Mouse (Mus musculus): Measurements from ENCODE around the gene Birc3. TPM values are rescaled to one million over a fixed set of nuclear protein-coding genes. Genes with fewer than 3 reads are reported as not detected.
A peak's percentile ranks its signal among the peaks of the same experiment; 100 is the strongest.
"Not testable (repeated sequence)": the region's sequence is repeated elsewhere in the genome, so short reads cannot be mapped to it uniquely, and the experiment has no call there.

The Birc3 gene
- polyA plus RNA-seq, 1 experiment from 2014 or later, result 1.8 TPM

- Histone ChIP-seq H3K27me3 (replicated peaks; ENCODE audit: control insufficient read depth, insufficient read depth, low read length) (no peaks in the 10 kb centered on the region), H3K4me2 (ENCODE audit: low read length) (no peak overlapping the region), H3K4me1 (ENCODE audit: control insufficient read depth, insufficient read depth, low read depth, low read length) (no peaks in the 10 kb centered on the region), H3K9me3 (ENCODE audit: control insufficient read depth, low read length) (no peaks in the 10 kb centered on the region), H3K4me3 (ENCODE audit: low read length) (no peak overlapping the region), H3K27ac (ENCODE audit: low read depth, low read length) (no peak overlapping the region), H3K9ac (ENCODE audit: low read depth, low read length) (no peak overlapping the region), H3K36me3 (ENCODE audit: control insufficient read depth, insufficient read depth, low read length) (no peaks in the 10 kb centered on the region)
- 92% methylated on average over 8 of the region's 8 CpGs for WGBS
- ATAC-seq, result no peak
Measured at GRCm38 (mm10) chr9:7900965-7901364, 28.0 kb upstream of the Birc3 start.

- Histone ChIP-seq H3K27ac (ENCODE audit: low read depth, low read length) (no peak overlapping the region), H3K9ac (ENCODE audit: low read depth, low read length) (no peak overlapping the region), H3K4me2 (ENCODE audit: low read length) (no peak overlapping the region), H3K36me3 (ENCODE audit: control insufficient read depth, insufficient read depth, low read length) (no peaks in the 10 kb centered on the region), H3K4me3 (ENCODE audit: low read length) (no peak overlapping the region), H3K4me1 (ENCODE audit: control insufficient read depth, insufficient read depth, low read depth, low read length) (no peaks in the 10 kb centered on the region), H3K9me3 (ENCODE audit: control insufficient read depth, low read length) (no peaks in the 10 kb centered on the region), H3K27me3 (replicated peaks; ENCODE audit: control insufficient read depth, insufficient read depth, low read length) (no peaks in the 10 kb centered on the region)
- WGBS, result 1% methylated on average over 3 of the region's 3 CpGs
- peak; percentile 65 for ATAC-seq
Measured at GRCm38 (mm10) chr9:7897502-7897901, 24.5 kb upstream of the Birc3 start.

GRCm38 (mm10) chr9:7891796-7892195 is 18.8 kb upstream of the Birc3 start:
- H3K9me3 ChIP-seq (ENCODE audit: control insufficient read depth, low read length); H3K4me3 ChIP-seq (ENCODE audit: low read length); H3K4me2 ChIP-seq (ENCODE audit: low read length); H3K36me3 ChIP-seq (ENCODE audit: control insufficient read depth, insufficient read depth, low read length); ATAC-seq; H3K27ac ChIP-seq (ENCODE audit: low read depth, low read length); H3K27me3 ChIP-seq (replicated peaks; ENCODE audit: control insufficient read depth, insufficient read depth, low read length); H3K4me1 ChIP-seq (ENCODE audit: control insufficient read depth, insufficient read depth, low read depth, low read length); H3K9ac ChIP-seq (ENCODE audit: low read depth, low read length): not testable (repeated sequence)
- WGBS, result 86% methylated on average over 1 of the region's 1 CpGs

GRCm38 (mm10) chr9:7891177-7891576 is 18.2 kb upstream of the Birc3 start:
- H3K9ac ChIP-seq (ENCODE audit: low read depth, low read length), result no peak overlapping the region
- H3K36me3 ChIP-seq (ENCODE audit: control insufficient read depth, insufficient read depth, low read length), result no peaks in the 10 kb centered on the region
- H3K9me3 ChIP-seq (ENCODE audit: control insufficient read depth, low read length), result no peaks in the 10 kb centered on the region
- 77% methylated on average over 1 of the region's 1 CpGs for WGBS
- no peaks in the 10 kb centered on the region for H3K4me1 ChIP-seq (ENCODE audit: control insufficient read depth, insufficient read depth, low read depth, low read length)
- no peak overlapping the region for H3K4me2 ChIP-seq (ENCODE audit: low read length)
- no peak for ATAC-seq
- no peaks in the 10 kb centered on the region for H3K27me3 ChIP-seq (replicated peaks; ENCODE audit: control insufficient read depth, insufficient read depth, low read length)
- no peak overlapping the region for H3K27ac ChIP-seq (ENCODE audit: low read depth, low read length)
- no peak overlapping the region for H3K4me3 ChIP-seq (ENCODE audit: low read length)

- H3K4me2 ChIP-seq (ENCODE audit: low read length), result no peak overlapping the region
- WGBS, result 96% methylated on average over 3 of the region's 3 CpGs
- peaks cover 3% of the 10 kb centered on the region; the same call in 1 of the 2 replicates for H3K9me3 ChIP-seq (ENCODE audit: control insufficient read depth, low read length)
- H3K4me1 ChIP-seq (ENCODE audit: control insufficient read depth, insufficient read depth, low read depth, low read length), result no peaks in the 10 kb centered on the region
- no peak overlapping the region for H3K9ac ChIP-seq (ENCODE audit: low read depth, low read length)
- no peak for ATAC-seq
- H3K27me3 ChIP-seq (replicated peaks; ENCODE audit: control insufficient read depth, insufficient read depth, low read length), result no peaks in the 10 kb centered on the region
- no peak overlapping the region for H3K4me3 ChIP-seq (ENCODE audit: low read length)
- H3K27ac ChIP-seq (ENCODE audit: low read depth, low read length), result no peak overlapping the region
- H3K36me3 ChIP-seq (ENCODE audit: control insufficient read depth, insufficient read depth, low read length), result no peaks in the 10 kb centered on the region
Measured at GRCm38 (mm10) chr9:7884346-7884745, 11.4 kb upstream of the Birc3 start.

GRCm38 (mm10) chr9:7882304-7882865 is 9.4 kb upstream of the Birc3 start:
- Histone ChIP-seq H3K4me2 (ENCODE audit: low read length) (no peak overlapping the region), H3K4me1 (ENCODE audit: control insufficient read depth, insufficient read depth, low read depth, low read length) (no peaks in the 10 kb centered on the region), H3K27me3 (replicated peaks; ENCODE audit: control insufficient read depth, insufficient read depth, low read length) (no peaks in the 10 kb centered on the region), H3K4me3 (ENCODE audit: low read length) (no peak overlapping the region), H3K9ac (ENCODE audit: low read depth, low read length) (no peak overlapping the region), H3K36me3 (ENCODE audit: control insufficient read depth, insufficient read depth, low read length) (no peaks in the 10 kb centered on the region), H3K9me3 (ENCODE audit: control insufficient read depth, low read length) (peaks cover 3% of the 10 kb centered on the region; the same call in 1 of the 2 replicates), H3K27ac (ENCODE audit: low read depth, low read length) (no peak overlapping the region)
- ATAC-seq, result no peak
- WGBS, result 85% methylated on average over 1 of the region's 1 CpGs

GRCm38 (mm10) chr9:7873511-7874211 is 675 bp upstream of the Birc3 start:
- 90% methylated on average over 8 of the region's 8 CpGs for WGBS
- no peaks in the 10 kb centered on the region for H3K9me3 ChIP-seq (ENCODE audit: control insufficient read depth, low read length)
- H3K4me2 ChIP-seq (ENCODE audit: low read length), result no peak overlapping the region
- no peaks in the 10 kb centered on the region for H3K36me3 ChIP-seq (ENCODE audit: control insufficient read depth, insufficient read depth, low read length)
- ATAC-seq, result no peak
- H3K27me3 ChIP-seq (replicated peaks; ENCODE audit: control insufficient read depth, insufficient read depth, low read length), result no peaks in the 10 kb centered on the region
- H3K4me3 ChIP-seq (ENCODE audit: low read length), result no peak overlapping the region
- peaks cover 6% of the 10 kb centered on the region for H3K4me1 ChIP-seq (ENCODE audit: control insufficient read depth, insufficient read depth, low read depth, low read length)
- H3K27ac ChIP-seq (ENCODE audit: low read depth, low read length), result no peak overlapping the region
- no peak overlapping the region for H3K9ac ChIP-seq (ENCODE audit: low read depth, low read length)

GRCm38 (mm10) chr9:7872044-7872774 is 777 bp downstream of the Birc3 start:
- no peaks in the 10 kb centered on the region for H3K27me3 ChIP-seq (replicated peaks; ENCODE audit: control insufficient read depth, insufficient read depth, low read length)
- H3K9ac ChIP-seq (ENCODE audit: low read depth, low read length), result peak overlapping the region; percentile 78
- H3K4me1 ChIP-seq (ENCODE audit: control insufficient read depth, insufficient read depth, low read depth, low read length), result peaks cover 6% of the 10 kb centered on the region
- H3K4me2 ChIP-seq (ENCODE audit: low read length), result peak overlapping the region; percentile 98
- peak overlapping the region; percentile 54 for H3K4me3 ChIP-seq (ENCODE audit: low read length)
- H3K36me3 ChIP-seq (ENCODE audit: control insufficient read depth, insufficient read depth, low read length), result no peaks in the 10 kb centered on the region
- H3K9me3 ChIP-seq (ENCODE audit: control insufficient read depth, low read length), result no peaks in the 10 kb centered on the region
- 19% methylated on average over 22 of the region's 23 CpGs for WGBS
- ATAC-seq, result peak; percentile 40
- no peak overlapping the region for H3K27ac ChIP-seq (ENCODE audit: low read depth, low read length)

GRCm38 (mm10) chr9:7871316-7872043 is 1.5 kb downstream of the Birc3 start:
- H3K9me3 ChIP-seq (ENCODE audit: control insufficient read depth, low read length), result no peaks in the 10 kb centered on the region
- no peak for ATAC-seq
- no peaks in the 10 kb centered on the region for H3K36me3 ChIP-seq (ENCODE audit: control insufficient read depth, insufficient read depth, low read length)
- H3K27me3 ChIP-seq (replicated peaks; ENCODE audit: control insufficient read depth, insufficient read depth, low read length), result no peaks in the 10 kb centered on the region
- H3K4me3 ChIP-seq (ENCODE audit: low read length), result no peak overlapping the region
- H3K27ac ChIP-seq (ENCODE audit: low read depth, low read length), result no peak overlapping the region
- no peak overlapping the region for H3K9ac ChIP-seq (ENCODE audit: low read depth, low read length)
- H3K4me2 ChIP-seq (ENCODE audit: low read length), result no peak overlapping the region
- H3K4me1 ChIP-seq (ENCODE audit: control insufficient read depth, insufficient read depth, low read depth, low read length), result peaks cover 6% of the 10 kb centered on the region
- WGBS, result 74% methylated on average over 4 of the region's 4 CpGs

Measured in hindbrain, embryonic 16.5 days (tissue).